ENCODE assay signal across 31 mouse cellular contexts in genomic region chr13:30669277-30669676, GRCm38 (mm10). TPM values are rescaled to one million over a fixed set of nuclear protein-coding genes. Genes with fewer than 3 reads are reported as not detected.
A peak's percentile ranks its signal among the peaks of the same experiment; 100 is the strongest.
DNase-seq lines count a peak whose midpoint lies in the region; ATAC-seq and TF ChIP-seq lines count a peak whose summit lies in the region.
"Had no signal": no experiment of that assay in that cellular context is flagged by ENCODE, and none has a peak within 500 bp of the region (broad histone marks: within the 10 kb centered on the region; RNA-seq: fewer than 3 reads in every experiment).

No protein-coding gene starts in this region.

- H3K4me3 ChIP-seq in C2C12 (ENCODE audit: insufficient read depth, poor library complexity, severe bottlenecking), result no peak overlapping the region
- H3K4me3 ChIP-seq in myocyte, result no peak overlapping the region
- H3K4me3 ChIP-seq: erythroblast, embryonic 14.5 days; forebrain, embryonic 12.5 days; heart, adult 2 months; heart, embryonic 13.5 days; kidney, embryonic 15.5 days; limb, embryonic 10.5 days; limb, embryonic 15.5 days; liver, embryonic 13.5 days; midbrain, embryonic 10.5 days; midbrain, embryonic 15.5 days; neural tube, embryonic 12.5 days had no signal

- peak; percentile 23 for DNase-seq in heart, postnatal 4 days
- DNase-seq in heart, adult 18-20 months, result no peak
- DNase-seq in urinary bladder, postnatal 14 days (ENCODE audit: low spot score), result no peak
- DNase-seq in kidney, adult 11 months, result no peak
- DNase-seq: adrenal gland, postnatal 25 days; cerebellum, adult 2 months; forebrain, postnatal 0 days; gastrocnemius, postnatal 25 days; heart, adult 2 months; kidney, postnatal 25 days; liver, embryonic 13.5 days; lung, adult 2 months; lung, postnatal 10 days; right cerebral cortex, adult 18-20 months; spleen, adult 18-20 months; thymus, postnatal 14 days had no signal

- ATAC-seq in common myeloid progenitor, adult 5-6 weeks (replicated peaks; ENCODE audit: low read depth, poor library complexity, severe bottlenecking), result peak; percentile 68
- ATAC-seq: forebrain, postnatal 0 days; hindbrain, postnatal 0 days; intestine, embryonic 16.5 days; midbrain, embryonic 15.5 days had no signal

- TF ChIP-seq POLR2A in myocyte (IDR thresholded peaks at IDR 0.05; ENCODE audit: insufficient read length, low read depth), result no peak

- no peak for TF ChIP-seq CTCF in C2C12 (IDR thresholded peaks at IDR 0.05; ENCODE audit: control insufficient read depth, insufficient read depth, insufficient read length)

- H3ac ChIP-seq in C2C12 (ENCODE audit: control insufficient read depth, insufficient read length, low read depth), result no peak overlapping the region
- H3ac ChIP-seq in myocyte (ENCODE audit: control insufficient read depth, insufficient read length), result no peak overlapping the region

- H3K79me2 ChIP-seq in C2C12 (ENCODE audit: control insufficient read depth, insufficient read depth) (no peaks in the 10 kb centered on the region), myocyte (ENCODE audit: control insufficient read depth, insufficient read depth) (no peaks in the 10 kb centered on the region)

- no peaks in the 10 kb centered on the region for H3K27me3 ChIP-seq in C2C12 (ENCODE audit: control insufficient read depth, insufficient read depth, insufficient read length)
- H3K27me3 ChIP-seq in myocyte (ENCODE audit: control insufficient read depth, insufficient read depth, insufficient read length), result no peaks in the 10 kb centered on the region
- H3K27me3 ChIP-seq: forebrain, embryonic 12.5 days; heart, embryonic 13.5 days; kidney, embryonic 15.5 days; limb, embryonic 15.5 days; liver, embryonic 13.5 days; midbrain, embryonic 15.5 days; neural tube, embryonic 12.5 days had no signal

- H3K36me3 ChIP-seq in C2C12 (ENCODE audit: control insufficient read depth, insufficient read depth), result no peaks in the 10 kb centered on the region
- H3K36me3 ChIP-seq in myocyte (ENCODE audit: control insufficient read depth, insufficient read depth), result no peaks in the 10 kb centered on the region
- H3K36me3 ChIP-seq: forebrain, embryonic 12.5 days; heart, embryonic 13.5 days; limb, embryonic 10.5 days; liver, embryonic 13.5 days; midbrain, embryonic 10.5 days; neural tube, embryonic 12.5 days had no signal

- H3K79me3 ChIP-seq in C2C12 (ENCODE audit: low read depth), result no peaks in the 10 kb centered on the region

- no peak overlapping the region for H3K4me2 ChIP-seq in myocyte (ENCODE audit: low read depth)
- H3K4me2 ChIP-seq: forebrain, embryonic 12.5 days; heart, embryonic 13.5 days; kidney, embryonic 15.5 days; limb, embryonic 15.5 days; liver, embryonic 13.5 days; midbrain, embryonic 15.5 days; neural tube, embryonic 12.5 days had no signal

TF ChIP-seq in C2C12, 6 proteins besides CTCF, POLR2A, EP300 and RAD21:
- TF ChIP-seq CEBPB (IDR thresholded peaks at IDR 0.05; ENCODE audit: low read depth) (peak; percentile 99), FOSL1 (IDR thresholded peaks at IDR 0.05; ENCODE audit: insufficient read depth, low read length, poor library complexity, severe bottlenecking) (peak; percentile 57), MYOD1 (IDR thresholded peaks at IDR 0.05; ENCODE audit: control insufficient read depth, insufficient read length, low read depth) (no peak), MAX (IDR thresholded peaks at IDR 0.05) (no peak), MYOG (IDR thresholded peaks at IDR 0.05; ENCODE audit: control insufficient read depth, extremely low read depth, insufficient read length) (no peak), USF1 (IDR thresholded peaks at IDR 0.05; ENCODE audit: low read depth) (peak; percentile 96)

TF ChIP-seq in myocyte, 11 proteins besides CTCF, POLR2A, EP300 and RAD21:
- TF ChIP-seq USF1 (IDR thresholded peaks at IDR 0.05; ENCODE audit: low read depth) (peak; percentile 82), MYOD1 (IDR thresholded peaks at IDR 0.05; ENCODE audit: control insufficient read depth in 1 of 3, insufficient read length in 2 of 3, low read depth in 2 of 3) (no peak), MYOG (IDR thresholded peaks at IDR 0.05; ENCODE audit: control insufficient read depth in 1 of 3, insufficient read depth in 1 of 3, insufficient read length in 2 of 3, low read depth in 2 of 3) (no peak), TCF3 (IDR thresholded peaks at IDR 0.05; ENCODE audit: insufficient read length, low read depth) (no peak), E2F4 (IDR thresholded peaks at IDR 0.05; ENCODE audit: insufficient read depth) (no peak), MAX (IDR thresholded peaks at IDR 0.05; ENCODE audit: low read depth) (no peak), REST (IDR thresholded peaks at IDR 0.05; ENCODE audit: insufficient read depth, insufficient read length) (no peak), POLR2AphosphoS2 (IDR thresholded peaks at IDR 0.05; ENCODE audit: insufficient read length, low read depth) (no peak), SRF (IDR thresholded peaks at IDR 0.05; ENCODE audit: control insufficient read depth, insufficient read length, low read depth) (no peak), TCF12 (IDR thresholded peaks at IDR 0.05; ENCODE audit: insufficient read depth, poor library complexity, severe bottlenecking) (no peak), CEBPB (IDR thresholded peaks at IDR 0.05; ENCODE audit: insufficient read depth, poor library complexity, severe bottlenecking) (peak; percentile 93)

RNA-seq across cellular contexts. Expression of gene Dusp22, which starts 9.5 kb away (rescaled TPM):
- total RNA-seq in heart, postnatal 4 days (2021), result 10 to 100 TPM; 16.4 to 17.4 TPM
- total RNA-seq in heart, adult 18-20 months (2021), result 10 to 100 TPM; 18.0 to 19.6 TPM
- polyA plus RNA-seq in C2C12 (2012; fragmentation: generic; extraction: Trizol) (4.5 TPM), myocyte (2012; fragmentation: generic; extraction: Trizol) (10.4 TPM)
- 1.0 and 2.4 TPM in 2 replicates for total RNA-seq in common myeloid progenitor, adult 5-6 weeks (2017)
- total RNA-seq: MEL had no signal
